Mouse (Mus musculus): ENCODE results near the gene Lypd6b. TPM values are rescaled to one million over a fixed set of nuclear protein-coding genes. Genes with fewer than 3 reads are reported as not detected.

The Lypd6b gene
- total RNA-seq (2021), result under 1 TPM; 0.50 to 0.54 TPM
- long read RNA-seq, experiment 1, result 0 reads
- long read RNA-seq, experiment 2, partial matches to known transcripts, result 0 of 1 reads
- long read RNA-seq, experiment 2, other reads (novel, unspliced or antisense), result 1 of 1 reads

DNA sequence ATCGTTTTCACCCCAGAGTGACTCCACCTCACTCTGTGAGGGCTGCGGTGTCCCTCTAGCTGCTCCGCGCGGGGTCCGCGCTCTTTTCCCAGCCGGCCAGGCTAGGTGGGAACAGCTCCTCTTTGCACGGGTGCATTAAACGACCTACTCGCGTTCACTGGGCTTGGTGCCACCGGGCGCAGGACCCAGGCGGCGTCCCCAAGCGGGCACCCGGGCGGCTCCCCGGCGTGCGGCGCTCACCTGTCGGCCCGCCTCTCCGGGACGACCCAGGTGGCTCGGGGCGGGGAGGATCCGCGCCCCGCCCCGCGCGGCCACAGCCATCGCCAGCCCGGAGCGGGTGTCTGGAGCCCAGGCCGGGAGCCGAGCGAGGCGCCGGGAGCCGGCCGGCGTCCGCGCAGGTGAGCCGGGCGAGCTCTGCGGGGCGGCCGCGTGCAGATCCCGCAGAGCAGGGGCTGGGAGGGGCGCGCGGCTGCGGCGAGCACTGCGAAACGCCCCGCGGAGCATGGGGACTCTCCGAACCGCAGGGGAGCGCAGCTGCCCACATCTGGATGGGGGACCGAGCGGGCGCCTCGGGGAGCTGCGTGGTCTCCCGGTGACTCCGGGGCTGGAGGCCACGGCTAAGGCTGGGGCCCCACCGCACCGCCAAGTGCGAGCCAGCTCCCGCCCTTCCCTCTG lies at the start of gene Lypd6b:
TSS of gene Lypd6b (plus strand) at position 313 of the 675 bp plus-strand sequence.
- peak in 1 of 2 experiments; percentile 23 for DNase-seq (ENCODE audit: low spot score in 2 of 2)

DNA sequence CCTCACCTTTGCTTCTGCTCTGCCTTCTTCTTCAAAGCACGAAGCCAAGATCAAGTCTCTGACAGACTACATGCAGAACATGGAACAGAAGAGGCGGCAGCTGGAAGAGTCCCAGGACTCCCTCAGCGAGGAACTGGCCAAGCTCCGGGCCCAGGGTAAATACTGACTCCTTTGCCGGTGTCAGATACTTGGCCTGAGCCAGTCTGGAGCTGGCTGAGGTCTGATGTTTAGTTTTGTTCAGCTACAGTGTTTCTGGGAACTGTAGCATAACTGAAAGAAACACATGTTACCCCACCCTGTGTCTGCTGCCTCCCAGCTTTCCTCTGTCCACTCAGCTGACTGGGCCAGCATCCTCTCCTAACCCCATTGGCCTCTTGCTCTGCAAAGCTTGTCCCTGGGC lies 48.4 kb upstream of the Lypd6b start:
- no peak for DNase-seq (ENCODE audit: low spot score in 2 of 2)

DNA sequence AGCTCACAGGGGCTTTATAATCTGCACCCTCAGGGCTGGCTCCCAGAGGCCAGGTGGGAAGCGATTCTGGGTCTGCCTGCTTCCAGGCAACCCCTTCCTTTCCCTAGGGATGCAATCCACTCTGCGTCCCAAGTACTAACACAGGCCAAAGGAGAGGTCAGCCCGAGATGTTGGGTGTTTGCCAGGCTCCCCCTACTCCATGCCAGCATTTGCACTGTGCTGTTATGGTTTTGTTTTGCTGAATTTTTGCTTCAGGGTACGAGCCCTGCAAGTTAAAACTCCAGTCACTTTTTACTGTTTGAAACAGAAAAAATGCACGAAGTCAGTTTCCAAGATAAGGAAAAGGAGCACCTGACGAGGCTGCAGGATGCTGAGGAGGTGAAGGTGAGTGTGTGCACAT lies 46.5 kb upstream of the Lypd6b start:
- DNase-seq (ENCODE audit: low spot score in 2 of 2), result no peak

GRCm38 (mm10) chr2:49741895-49742734 lies 45.4 kb upstream of the Lypd6b start:
- DNase-seq (ENCODE audit: low spot score in 2 of 2), result no peak

- DNase-seq (ENCODE audit: low spot score in 2 of 2), result no peak
These were observed 44.6 kb upstream of the Lypd6b start for GRCm38 (mm10) chr2:49742919-49743318.

DNA sequence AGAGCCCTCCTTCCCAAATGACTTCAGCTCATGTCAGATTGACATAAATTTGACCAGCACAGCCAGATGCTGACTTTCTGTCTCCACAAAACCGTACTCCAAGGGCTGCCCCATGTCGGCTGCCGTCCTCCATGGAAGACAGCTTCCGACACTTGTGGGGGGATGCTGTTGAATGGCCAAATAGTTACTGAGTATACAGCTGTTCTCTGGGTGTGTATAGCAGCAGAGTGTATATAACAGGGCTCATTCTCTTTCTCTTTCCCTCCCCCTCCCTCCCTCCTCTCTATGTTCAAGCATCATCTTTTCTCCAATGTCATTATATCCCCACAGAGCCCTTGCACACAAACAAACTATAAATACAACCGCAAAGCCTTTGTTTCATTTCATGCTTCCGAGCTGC lies 43.7 kb upstream of the Lypd6b start:
- no peak for DNase-seq (ENCODE audit: low spot score in 2 of 2)

DNA sequence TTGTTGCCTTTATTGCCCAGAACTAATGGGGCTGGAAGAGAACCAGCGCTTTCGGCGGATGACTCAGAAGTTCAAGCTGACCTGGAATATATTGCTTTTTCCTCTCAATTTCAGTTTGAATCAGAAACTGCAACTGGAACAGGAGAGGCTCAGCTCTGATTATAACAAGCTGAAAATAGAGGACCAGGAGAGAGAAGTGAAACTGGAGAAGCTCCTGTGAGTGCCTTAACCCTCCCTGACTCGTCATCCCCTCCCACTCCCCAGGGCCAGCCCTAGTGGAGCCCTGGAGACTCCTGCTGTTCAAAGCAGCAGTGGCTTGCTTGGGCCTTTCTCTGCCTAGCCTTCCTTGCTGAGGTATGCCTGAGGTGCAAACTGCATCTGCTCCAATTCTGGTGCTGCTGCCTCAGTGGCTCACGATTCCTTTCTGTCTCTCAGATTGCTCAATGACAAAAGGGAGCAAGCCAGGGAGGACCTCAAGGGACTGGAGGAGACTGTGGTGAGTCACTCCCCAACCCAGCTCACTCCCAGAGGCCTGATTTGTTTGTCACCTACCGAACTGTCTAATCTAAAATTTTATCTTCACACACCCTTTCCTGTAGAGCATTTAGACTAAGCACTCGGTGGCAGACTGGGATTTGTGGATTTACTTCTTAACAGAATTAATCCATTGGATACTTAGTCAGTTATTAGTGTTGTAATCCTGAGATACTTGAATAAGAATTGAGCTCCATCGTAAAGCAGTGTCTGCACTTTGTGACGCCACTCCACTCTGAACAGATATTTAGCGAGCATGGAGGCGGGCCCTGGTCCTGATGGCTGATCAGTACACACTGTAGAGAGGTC lies 43.0 kb upstream of the Lypd6b start:
- DNase-seq (ENCODE audit: low spot score in 2 of 2), result peak in 1 of 2 experiments; percentile 34

DNA sequence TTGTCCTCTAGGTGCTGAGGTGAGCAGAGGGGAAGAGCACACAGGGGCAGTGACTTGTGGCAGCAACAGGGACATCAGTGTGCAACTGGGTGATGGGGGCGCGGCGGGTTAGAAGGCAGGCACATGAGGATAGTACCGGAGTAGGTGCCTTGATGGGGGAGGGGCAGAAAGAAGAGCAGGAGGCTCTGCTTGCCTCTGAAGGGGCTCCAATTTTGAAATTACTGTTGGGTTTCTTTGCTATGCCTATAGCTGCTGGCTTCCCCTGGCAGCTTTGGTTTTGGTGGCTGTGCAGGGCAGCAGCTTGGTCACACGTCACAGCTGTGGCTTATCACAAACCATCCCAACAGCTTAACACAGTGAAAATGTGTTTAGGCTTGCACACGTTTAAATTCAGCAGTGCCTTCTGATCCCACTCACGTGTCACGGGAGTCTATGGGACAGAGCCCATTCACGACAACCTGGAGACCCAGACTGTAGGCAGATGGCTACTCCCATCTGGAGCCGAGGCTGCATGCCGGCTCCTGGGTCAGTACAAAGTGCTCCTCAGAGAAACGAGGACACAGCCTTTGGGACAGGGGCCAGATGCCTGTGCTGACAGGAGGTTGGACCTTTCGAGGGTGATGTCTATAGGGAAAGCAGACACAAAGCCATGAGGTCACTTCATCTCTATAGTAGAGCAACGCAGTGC lies 42.2 kb upstream of the Lypd6b start:
- DNase-seq (ENCODE audit: low spot score in 2 of 2), result no peak

- DNase-seq (ENCODE audit: low spot score in 2 of 2), result peak in 1 of 2 experiments; percentile 41
These were observed 40.5 kb upstream of the Lypd6b start for GRCm38 (mm10) chr2:49746947-49747346.

- DNase-seq (ENCODE audit: low spot score in 2 of 2), result no peak
These were observed 39.8 kb upstream of the Lypd6b start for GRCm38 (mm10) chr2:49747670-49748069.

DNA sequence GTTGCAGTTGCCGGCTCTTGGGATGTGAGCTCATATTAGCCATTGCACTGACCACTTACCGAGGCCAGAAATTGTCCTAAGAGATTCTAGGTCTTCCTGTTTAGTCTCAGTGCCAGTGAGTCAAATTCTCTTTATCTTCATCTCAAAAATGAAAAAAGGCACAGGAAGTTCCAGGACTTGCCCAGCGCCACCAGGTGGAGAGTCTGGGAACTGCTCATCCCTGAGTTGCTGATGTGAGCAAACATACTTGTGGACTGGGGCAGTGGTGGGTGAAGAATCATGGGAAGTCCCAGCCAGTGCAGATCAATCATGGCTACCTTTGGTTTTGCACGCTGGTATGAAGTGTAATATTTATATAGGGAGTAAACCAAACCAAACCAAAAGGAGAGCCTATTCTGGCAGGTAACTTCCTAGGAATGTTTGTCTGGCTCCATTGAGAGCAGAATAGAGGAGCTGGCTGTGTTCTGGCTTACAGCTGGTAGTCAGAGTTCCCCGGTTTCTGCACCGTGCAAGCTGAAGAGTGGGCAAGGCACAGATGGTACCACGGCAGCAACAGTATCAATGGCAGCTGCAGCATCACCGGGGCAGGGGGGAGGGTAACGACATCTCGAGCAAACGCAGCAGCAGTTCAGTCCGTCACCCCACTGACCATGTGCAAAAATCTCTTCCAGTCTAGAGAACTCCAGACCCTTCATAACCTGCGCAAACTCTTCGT lies 38.7 kb upstream of the Lypd6b start:
- no peak for DNase-seq (ENCODE audit: low spot score in 2 of 2)

GRCm38 (mm10) chr2:49749730-49750576 lies 37.5 kb upstream of the Lypd6b start:
- no peak for DNase-seq (ENCODE audit: low spot score in 2 of 2)

DNA sequence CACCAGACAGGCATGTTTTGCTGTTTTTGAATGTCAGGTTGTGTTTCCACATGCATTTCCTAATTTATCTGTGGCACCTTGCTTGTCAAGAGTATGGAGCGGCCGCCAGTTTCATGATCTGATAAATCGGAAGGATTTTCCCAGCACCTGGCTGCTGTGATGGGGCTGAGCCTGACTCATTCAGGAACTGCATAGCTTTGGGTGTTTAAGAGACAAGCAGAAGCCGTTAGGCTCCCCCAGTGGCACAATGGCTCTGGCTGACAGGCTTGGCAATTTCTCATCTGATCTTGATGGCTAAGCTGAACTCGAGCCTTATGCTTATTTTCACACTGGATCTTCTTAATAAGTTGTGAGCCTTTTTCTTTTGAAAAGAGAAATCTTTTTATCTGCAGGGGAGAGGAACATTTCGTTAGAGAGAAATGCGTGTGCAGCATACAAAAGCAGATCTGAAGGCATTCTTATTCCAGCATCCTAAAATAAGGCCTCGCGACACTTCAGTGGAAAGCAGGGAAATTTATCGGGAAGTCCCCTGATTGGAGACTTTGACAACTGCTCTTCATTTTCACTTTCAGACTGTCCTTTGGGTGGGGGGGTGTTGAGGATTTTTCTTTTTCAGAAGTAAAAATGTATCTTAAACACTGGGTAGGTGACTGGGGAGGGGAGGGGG lies 35.8 kb upstream of the Lypd6b start:
- DNase-seq (ENCODE audit: low spot score in 2 of 2), result no peak

DNA sequence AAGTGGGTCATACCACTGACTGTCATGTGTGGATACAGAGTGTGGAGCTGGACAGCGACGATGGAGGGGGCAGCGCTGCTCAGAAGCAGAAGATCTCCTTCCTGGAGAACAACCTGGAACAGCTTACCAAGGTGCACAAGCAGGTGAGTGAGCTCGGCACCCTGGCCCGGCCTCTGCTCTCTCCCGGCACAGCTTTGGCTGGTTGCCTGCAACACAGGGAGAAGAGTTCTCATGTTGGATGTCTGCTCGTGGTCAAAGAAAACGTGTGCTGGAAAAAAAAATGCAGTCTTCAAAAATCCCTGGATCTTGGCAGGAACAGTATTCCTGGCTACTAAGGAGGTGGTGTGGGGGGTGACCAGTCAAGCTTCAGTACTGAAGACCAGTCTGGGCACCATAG lies 35.3 kb upstream of the Lypd6b start:
- DNase-seq (ENCODE audit: low spot score in 2 of 2), result no peak

- DNase-seq (ENCODE audit: low spot score in 2 of 2), result no peak
These were observed 34.4 kb upstream of the Lypd6b start for GRCm38 (mm10) chr2:49753062-49753461.

GRCm38 (mm10) chr2:49755054-49755453 lies 32.4 kb upstream of the Lypd6b start:
- DNase-seq (ENCODE audit: low spot score in 2 of 2), result no peak

DNA sequence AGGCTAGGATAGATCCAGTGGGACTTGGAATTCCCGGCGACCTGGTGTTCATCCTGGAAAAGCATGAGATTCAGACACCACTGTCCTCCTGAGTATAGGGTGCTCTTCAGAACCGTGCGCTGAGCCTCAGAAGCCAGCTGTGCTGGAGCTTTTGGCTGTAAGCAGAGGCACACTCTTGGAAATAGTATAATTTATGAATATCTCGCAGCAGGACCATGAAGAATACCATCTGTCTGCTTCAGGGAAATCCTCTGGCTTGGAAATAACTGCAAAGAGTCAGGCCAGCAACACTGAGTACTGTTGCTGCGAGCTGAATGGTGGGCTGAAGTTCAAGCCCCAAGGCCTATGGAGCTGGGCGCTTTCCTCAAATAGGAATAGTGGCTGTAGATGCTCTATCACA lies 29.9 kb upstream of the Lypd6b start:
- no peak for DNase-seq (ENCODE audit: low spot score in 2 of 2)

GRCm38 (mm10) chr2:49764331-49764946 lies 23.0 kb upstream of the Lypd6b start:
- peak in 1 of 2 experiments; percentile 18 for DNase-seq (ENCODE audit: low spot score in 2 of 2)
